Mouse (Mus musculus) erythroblast, embryonic 14.5 days (primary cell): ENCODE results near the gene Dnah5.

Experiments used
- GATA1 ChIP-seq: IDR thresholded peaks from 2 replicates; pipeline ENCODE4 v1.6.1; 2012; ENCODE audit warnings: low read length, inconsistent platforms, mixed read lengths
- TAL1 ChIP-seq: IDR thresholded peaks from 3 replicates; pipeline ENCODE4 v1.6.1; 2012; ENCODE audit warnings: low read length, inconsistent platforms, mixed read lengths

- TF ChIP-seq GATA1 (no peak), TAL1 (no peak)
Observed at GRCm38 (mm10) chr15:28198609-28199008, 4.9 kb upstream of the Dnah5 start.
